Mouse (Mus musculus) E14TG2a.4 (cell line): ENCODE data around the gene Fam163b.

Experiments
- CTCF ChIP-seq: conservative IDR thresholded peaks from 2 replicates; pipeline ENCODE4 v1.5.1; 2014; ENCODE audit warnings: low read length
- NANOG ChIP-seq: IDR thresholded peaks from 2 replicates; pipeline ENCODE4 v1.6.1; 2014; ENCODE audit warnings: borderline replicate concordance, low read length, mixed read lengths

- TF ChIP-seq NANOG (no peak), CTCF (no peak)
Observed at GRCm38 (mm10) chr2:27085801-27086200, 56.5 kb downstream of the Fam163b start.
